Mouse (Mus musculus): ENCODE measurements around the gene Ankrd42.

DNA sequence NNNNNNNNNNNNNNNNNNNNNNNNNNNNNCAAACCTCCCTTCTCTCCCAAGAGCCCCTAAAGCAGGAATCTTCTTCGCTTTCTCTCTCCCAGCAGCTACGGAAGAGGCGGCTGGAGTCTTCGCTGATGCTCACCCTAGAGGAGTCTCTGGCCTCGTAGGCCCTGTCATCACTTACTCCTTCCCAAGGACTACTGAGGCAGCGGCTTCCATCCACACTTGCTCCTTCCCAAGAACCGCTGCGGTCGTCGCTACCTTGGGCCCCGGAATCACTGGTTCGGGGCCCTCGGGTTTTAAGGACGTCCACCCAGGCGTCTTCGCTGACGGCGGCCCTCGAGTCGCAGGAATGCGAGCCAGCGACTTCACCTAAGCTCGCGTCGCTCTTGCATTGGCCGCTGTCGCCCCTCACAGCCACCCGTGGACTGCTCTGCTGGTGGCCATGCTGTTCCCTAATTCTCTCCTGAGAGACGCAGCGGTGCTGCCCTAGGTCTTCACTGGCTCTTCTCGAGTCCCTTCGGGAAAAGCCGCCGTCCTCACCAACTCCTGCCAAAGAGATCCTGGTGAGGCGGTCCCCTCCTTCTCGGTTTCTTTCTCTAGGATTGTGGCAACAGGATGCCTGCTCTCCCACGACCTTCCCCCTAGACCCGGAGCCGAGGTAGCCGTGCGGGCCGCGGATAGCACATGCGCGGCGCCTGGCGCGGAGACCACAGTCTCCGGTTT is 489 bp downstream of the Ankrd42 start:
- TF ChIP-seq TAL1 (conservative IDR thresholded peaks at IDR 0.05; ENCODE audit: low read depth, low read length) = no peak
- no peak for TF ChIP-seq CTCF (IDR thresholded peaks at IDR 0.05; ENCODE audit: low read depth, low read length)
- no peak for TF ChIP-seq GATA1 (IDR thresholded peaks at IDR 0.05; ENCODE audit: borderline replicate concordance, low read length)

All from G1E (cell line).